Mouse (Mus musculus): Measurements from ENCODE around the gene Cntn2. TPM values are rescaled to one million over a fixed set of nuclear protein-coding genes. Genes with fewer than 3 reads are reported as not detected.

Cntn2 gene
- polyA plus RNA-seq, 1 experiment from 2014 or later = 14.2 TPM

Other genes starting within 250 kb of the Cntn2 start
- gene Klhdc8a, start 244.6 kb downstream of the Cntn2 start, polyA plus RNA-seq (2016; fragmentation: Nextera tagmentation; extraction: Ambion mirVana) = 1.4 and 2.8 TPM in 2 replicates
- 87.1 and 101 TPM in 2 replicates for gene Nuak2, start 227.1 kb downstream of the Cntn2 start, polyA plus RNA-seq (2016; fragmentation: Nextera tagmentation; extraction: Ambion mirVana)
- gene Tmcc2, start 152.0 kb downstream of the Cntn2 start, polyA plus RNA-seq (2016; fragmentation: Nextera tagmentation; extraction: Ambion mirVana) = 9.6 and 13.3 TPM in 2 replicates
- 11.8 and 13.9 TPM in 2 replicates for gene Dstyk, start 125.7 kb downstream of the Cntn2 start, polyA plus RNA-seq (2016; fragmentation: Nextera tagmentation; extraction: Ambion mirVana)
- 57.3 and 59.6 TPM in 2 replicates for gene Rbbp5, start 65.9 kb downstream of the Cntn2 start, polyA plus RNA-seq (2016; fragmentation: Nextera tagmentation; extraction: Ambion mirVana)
- 1.2 and 1.6 TPM in 2 replicates for gene Tmem81, start 37.0 kb downstream of the Cntn2 start, polyA plus RNA-seq (2016; fragmentation: Nextera tagmentation; extraction: Ambion mirVana)
- gene Nfasc, start 198.5 kb upstream of the Cntn2 start, polyA plus RNA-seq (2016; fragmentation: Nextera tagmentation; extraction: Ambion mirVana) = 14.5 and 19.7 TPM in 2 replicates